Mouse (Mus musculus): ENCODE measurements at regions not wholly inside any gene's neighbourhood (a gene's known extent, or its start where the extent isn't known, plus 50 kb on each side); places are given as distances from the start of the nearest gene placed in this dataset.
A peak's percentile ranks its signal among the peaks of the same experiment; 100 is the strongest.

DNA sequence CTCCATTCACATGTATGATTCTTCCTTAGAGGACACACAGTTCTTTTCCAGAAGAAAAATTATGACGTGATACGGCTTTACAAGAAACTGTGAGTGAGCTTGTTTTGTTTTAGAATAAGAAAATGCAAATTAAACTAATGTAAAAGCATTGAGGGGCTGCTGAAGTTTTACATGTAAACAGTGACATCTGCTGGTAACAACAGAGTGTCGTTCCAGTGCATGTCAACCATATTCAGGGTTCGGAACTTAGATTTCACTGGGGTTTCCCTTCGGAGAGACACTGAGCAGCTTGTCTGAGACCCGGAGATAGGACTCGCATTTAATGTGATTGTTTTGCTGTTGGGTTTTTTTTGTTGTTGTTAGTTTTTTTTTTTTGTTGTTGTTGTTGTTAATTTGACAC is 148.4 kb upstream of the Ube3a start:
- TF ChIP-seq CEBPB (IDR thresholded peaks at IDR 0.05; ENCODE audit: low read depth) (no peak), CTCF (IDR thresholded peaks at IDR 0.05; ENCODE audit: control insufficient read depth, insufficient read depth, insufficient read length) (peak; percentile 5)
- Histone ChIP-seq H3K4me3 (ENCODE audit: insufficient read depth, poor library complexity, severe bottlenecking) (no peak overlapping the region), H3K27me3 (ENCODE audit: control insufficient read depth, insufficient read depth, insufficient read length) (no peaks in the 10 kb centered on the region), H3K79me2 (ENCODE audit: control insufficient read depth, insufficient read depth) (no peaks in the 10 kb centered on the region), H3ac (ENCODE audit: control insufficient read depth, insufficient read length, low read depth) (no peak overlapping the region), H3K36me3 (ENCODE audit: control insufficient read depth, insufficient read depth) (no peaks in the 10 kb centered on the region), H3K79me3 (ENCODE audit: low read depth) (no peaks in the 10 kb centered on the region)
